Mouse (Mus musculus) neural tube, embryonic 11.5 days (tissue): ENCODE measurements around the gene Gucd1. TPM values are rescaled to one million over a fixed set of nuclear protein-coding genes. Genes with fewer than 3 reads are reported as not detected.
"Not testable (repeated sequence)": the region's sequence is repeated elsewhere in the genome, so short reads cannot be mapped to it uniquely, and the experiment has no call there.

Experiments
- ATAC-seq: fragments of 200-750 bp; cut with Nextera tagmentation; 2 replicates; pipeline ENCODE4 v1.8.0; 2017; ENCODE audit warnings: moderate number of reproducible peaks, mild to moderate bottlenecking, moderate TSS enrichment, moderate library complexity; ENCODE audit not compliant: insufficient read depth, low FRiP score, low TSS enrichment
- DNase-seq: peaks from one replicate; pipeline ENCODE4 v3.0.0-alpha.2; 2015; ENCODE audit warnings: low spot score
- H3K27ac ChIP-seq: fragments of 300-500 bp; sonication (generic); 2 replicates; pipeline ENCODE4 v1.5.1; 2014; ENCODE audit warnings: low read depth, mild to moderate bottlenecking, low read length
- H3K27me3 ChIP-seq: fragments of 300-500 bp; sonication (generic); 2 replicates; pipeline ENCODE4 v1.6.1; 2014; ENCODE audit warnings: mild to moderate bottlenecking, low read length, mixed read lengths; ENCODE audit not compliant: control insufficient read depth, insufficient read depth
- H3K36me3 ChIP-seq: fragments of 300-500 bp; sonication (generic); 2 replicates; pipeline ENCODE4 v1.6.1; 2014; ENCODE audit warnings: mild to moderate bottlenecking, low read length, moderate library complexity, mixed read lengths; ENCODE audit not compliant: control insufficient read depth, insufficient read depth
- H3K4me1 ChIP-seq: fragments of 300-500 bp; sonication (generic); 2 replicates; pipeline ENCODE4 v1.6.1; 2014; ENCODE audit warnings: low read length, mixed read lengths; ENCODE audit not compliant: control insufficient read depth, insufficient read depth
- H3K4me2 ChIP-seq: fragments of 300-500 bp; sonication (generic); 2 replicates; pipeline ENCODE4 v1.6.1; 2014; ENCODE audit warnings: low read depth, mild to moderate bottlenecking, moderate library complexity
- H3K4me3 ChIP-seq: fragments of 300-500 bp; sonication (generic); 2 replicates; pipeline ENCODE4 v1.5.1; 2014; ENCODE audit warnings: low read depth, low read length
- H3K9ac ChIP-seq: fragments of 300-500 bp; sonication (generic); 2 replicates; pipeline ENCODE4 v1.6.1; 2014; ENCODE audit warnings: mild to moderate bottlenecking, low read length
- H3K9me3 ChIP-seq: fragments of 300-500 bp; sonication (generic); 2 replicates; pipeline ENCODE4 v1.6.1; 2016; ENCODE audit warnings: low read length; ENCODE audit not compliant: control insufficient read depth
- WGBS: fragments of 180-500 bp; shearing (Covaris S2); extraction: QIAGEN DNeasy Blood & Tissue Kit; methylation state at CpG from one replicate; pipeline ENCODE4 v1.1.7; 2014; 5-methylcytosine and 5-hydroxymethylcytosine counted together
- polyA plus RNA-seq: library from polyadenylated mRNA; unstranded; fragments of >200 nt; fragmentation: Nextera tagmentation; extraction: Ambion mirVana; gene quantifications from 2 replicates; pipeline ENCODE4 v1.2.1, GENCODE M21; 2014

Gene Gucd1
- polyA plus RNA-seq, 1 experiment from 2014 or later: 33.2 TPM

- H3K4me2 ChIP-seq: no peak overlapping the region
- H3K27ac ChIP-seq: no peak overlapping the region
- H3K9me3 ChIP-seq: no peaks in the 10 kb centered on the region
- no peak for ATAC-seq
- no peak for DNase-seq
- H3K36me3 ChIP-seq: no peaks in the 10 kb centered on the region
- WGBS: 92% methylated on average over 8 of the region's 8 CpGs
- no peak overlapping the region for H3K4me3 ChIP-seq
- no peak overlapping the region for H3K9ac ChIP-seq
- H3K4me1 ChIP-seq: no peaks in the 10 kb centered on the region
- H3K27me3 ChIP-seq: no peaks in the 10 kb centered on the region
These were observed 100.3 kb downstream of the Gucd1 start for GRCm38 (mm10) chr10:75417363-75418042.

DNA sequence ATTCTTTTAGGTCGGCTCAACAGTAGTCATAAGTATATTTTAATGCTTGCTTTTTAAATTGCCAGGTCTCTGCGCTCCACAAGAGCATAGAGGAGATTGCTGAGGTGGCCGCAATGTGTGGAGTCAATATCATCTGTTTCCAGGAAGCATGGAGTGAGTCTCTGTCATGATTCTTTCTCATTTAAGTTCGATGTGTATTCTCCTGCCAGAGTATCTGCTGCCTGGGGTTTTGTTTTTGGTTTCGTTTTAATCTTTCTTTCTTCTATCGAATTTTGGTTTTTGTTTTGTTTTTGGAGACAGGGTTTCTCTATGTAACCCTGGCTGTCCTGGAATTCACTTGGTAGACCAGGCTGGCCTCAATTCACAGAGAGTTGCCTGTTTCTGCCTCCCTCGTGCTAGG lies 102.8 kb downstream of the Gucd1 start:
- Histone ChIP-seq H3K4me2 (no peak overlapping the region), H3K36me3 (no peaks in the 10 kb centered on the region), H3K9ac (no peak overlapping the region), H3K4me1 (no peaks in the 10 kb centered on the region), H3K27ac (no peak overlapping the region), H3K9me3 (no peaks in the 10 kb centered on the region), H3K27me3 (no peaks in the 10 kb centered on the region), H3K4me3 (no peak overlapping the region)
- WGBS: 90% methylated on average over 7 of the region's 7 CpGs
- DNase-seq (no peak), ATAC-seq (no peak)

DNA sequence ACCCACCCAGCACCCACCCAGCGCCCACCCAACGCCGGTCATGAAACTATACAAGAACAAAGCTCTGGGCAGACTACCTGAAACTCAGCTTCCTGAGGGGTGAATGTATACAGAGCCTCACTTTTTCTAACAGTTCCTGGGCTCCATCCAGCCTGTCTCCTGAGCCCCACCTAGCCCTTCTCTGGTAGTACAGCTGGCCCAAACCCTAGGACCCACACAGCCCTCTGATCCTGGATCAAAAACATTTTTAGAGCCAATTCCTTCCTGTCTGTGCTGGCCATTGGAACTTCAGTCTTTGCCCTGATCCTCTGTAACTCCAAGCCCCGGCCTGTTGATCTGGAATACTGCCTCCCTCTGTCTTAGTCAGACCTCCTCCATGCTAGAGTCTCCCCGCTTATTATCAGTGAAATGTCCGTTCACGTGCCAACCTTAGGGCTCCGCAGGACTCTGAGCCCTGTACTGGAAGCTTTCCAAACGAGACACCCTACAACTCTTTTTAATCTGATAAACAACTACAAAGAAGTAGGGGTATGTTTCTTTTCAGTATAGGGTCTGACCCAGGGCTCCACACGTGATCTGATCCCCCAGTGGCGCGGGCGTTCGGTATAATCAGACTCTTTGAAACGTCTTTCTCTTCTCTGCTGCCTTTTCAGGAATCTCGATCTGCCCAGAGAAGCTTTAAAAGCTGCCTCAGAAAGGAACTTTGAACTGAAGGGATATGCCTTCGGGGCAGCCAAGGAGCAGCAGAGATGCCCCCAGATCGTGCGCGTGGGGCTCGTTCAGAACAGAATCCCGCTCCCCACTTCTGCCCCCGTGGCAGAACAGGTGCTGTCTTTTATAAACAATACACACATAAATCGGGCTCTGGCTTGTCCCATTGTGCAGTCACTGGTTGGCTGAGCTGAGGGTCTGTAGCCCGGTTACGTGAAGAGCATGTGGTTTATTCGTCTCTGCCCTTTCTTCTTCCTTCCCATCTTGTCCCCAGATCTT lies 105.4 kb downstream of the Gucd1 start:
- ATAC-seq: no peak
- H3K27me3 ChIP-seq: no peaks in the 10 kb centered on the region
- H3K27ac ChIP-seq: no peak overlapping the region
- DNase-seq: no peak
- no peaks in the 10 kb centered on the region for H3K4me1 ChIP-seq
- H3K36me3 ChIP-seq: no peaks in the 10 kb centered on the region
- H3K9ac ChIP-seq: no peak overlapping the region
- no peak overlapping the region for H3K4me2 ChIP-seq
- H3K9me3 ChIP-seq: no peaks in the 10 kb centered on the region
- 73% methylated on average over 27 of the region's 27 CpGs for WGBS
- no peak overlapping the region for H3K4me3 ChIP-seq

DNA sequence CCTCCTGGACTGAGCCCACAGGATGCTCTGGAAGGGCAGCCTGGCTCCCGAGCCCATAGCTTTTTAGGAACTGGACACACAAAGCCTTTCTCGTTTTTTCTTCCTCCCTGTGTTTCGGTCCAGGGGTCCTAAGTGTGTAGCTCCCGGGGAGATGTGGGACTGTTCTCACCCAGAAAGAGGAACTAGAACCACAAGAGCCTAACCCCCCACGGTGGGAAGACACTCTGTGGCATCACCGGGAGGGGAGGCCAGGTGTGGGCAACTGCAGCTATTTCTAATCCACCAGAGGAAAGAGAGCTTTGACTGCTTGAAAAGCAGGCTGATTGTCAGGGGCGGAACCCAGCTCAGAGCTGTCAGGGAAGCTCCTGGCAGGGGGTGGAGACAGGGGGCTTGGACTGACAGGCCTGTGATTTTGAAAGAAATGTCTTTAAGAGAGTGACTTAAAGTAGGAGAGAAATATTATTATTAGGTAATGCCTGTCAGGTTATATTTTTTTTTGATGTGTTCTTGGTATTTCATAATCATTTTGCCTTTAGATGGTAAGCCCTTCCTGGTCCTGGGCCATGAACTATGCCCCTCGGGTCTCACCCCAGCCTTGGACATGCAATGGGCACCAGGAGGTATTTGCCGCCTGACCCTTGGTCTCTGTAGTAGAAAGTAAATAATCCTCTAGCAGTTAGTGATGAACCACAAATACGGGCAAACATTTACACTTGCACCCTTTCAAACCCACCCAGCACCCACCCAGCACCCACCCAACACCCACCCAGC lies 106.2 kb downstream of the Gucd1 start:
- H3K9ac ChIP-seq, H3K4me2 ChIP-seq, H3K9me3 ChIP-seq, H3K4me1 ChIP-seq, ATAC-seq, DNase-seq, H3K27me3 ChIP-seq, H3K4me3 ChIP-seq, H3K36me3 ChIP-seq, H3K27ac ChIP-seq: not testable (repeated sequence)
- 38% methylated on average over 8 of the region's 10 CpGs for WGBS

DNA sequence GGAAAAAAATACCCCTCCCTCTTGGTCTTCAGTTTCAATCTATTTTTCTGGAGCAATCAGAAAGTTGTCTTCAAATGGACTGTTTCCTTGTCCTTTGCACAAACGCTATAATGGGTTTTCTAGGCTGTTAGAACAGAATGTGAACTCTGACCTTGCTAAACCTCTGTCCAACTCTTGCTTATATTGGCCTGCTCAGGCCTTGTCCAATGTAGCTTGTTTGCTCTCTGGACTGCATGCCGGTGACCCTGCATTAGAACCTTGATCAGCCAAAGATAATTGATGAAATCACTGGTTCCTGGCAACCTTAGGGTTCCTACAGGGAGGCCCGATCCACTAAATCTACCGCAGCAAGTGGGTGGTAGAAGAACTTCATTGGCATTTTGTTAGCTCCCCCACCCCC lies 110.0 kb downstream of the Gucd1 start:
- ATAC-seq: no peak
- 82% methylated on average over 4 of the region's 4 CpGs for WGBS

DNA sequence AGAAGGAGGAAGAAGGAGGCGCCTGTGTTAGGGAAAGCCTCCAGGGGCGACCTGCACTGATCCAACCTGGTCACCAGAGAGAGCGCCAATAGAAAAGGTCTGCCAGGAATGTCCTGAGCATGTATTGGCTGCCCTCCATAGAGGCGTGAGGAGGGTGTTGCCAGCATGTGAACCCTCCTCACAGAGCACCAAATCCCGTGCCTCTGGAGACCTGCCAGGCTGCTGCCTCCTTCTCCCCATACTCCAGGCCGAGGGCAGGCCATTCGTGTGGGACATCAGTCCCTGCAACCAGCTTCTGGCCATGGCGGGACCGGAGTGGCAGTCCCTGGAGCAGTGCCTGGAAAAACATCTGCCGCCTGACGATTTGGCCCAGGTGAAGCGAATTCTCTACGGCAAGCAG lies 111.0 kb downstream of the Gucd1 start:
- Histone ChIP-seq H3K27me3 (no peaks in the 10 kb centered on the region), H3K36me3 (no peaks in the 10 kb centered on the region), H3K9me3 (no peaks in the 10 kb centered on the region), H3K4me3 (no peak overlapping the region), H3K4me1 (no peaks in the 10 kb centered on the region), H3K27ac (no peak overlapping the region), H3K4me2 (no peak overlapping the region), H3K9ac (no peak overlapping the region)
- ATAC-seq (no peak), DNase-seq (no peak)
- WGBS: 49% methylated on average over 13 of the region's 13 CpGs

More for the DNA sequence above, 110.0 kb downstream of the Gucd1 start:
- Histone ChIP-seq H3K4me1 (no peaks in the 10 kb centered on the region), H3K4me3 (no peak overlapping the region), H3K9me3 (no peaks in the 10 kb centered on the region), H3K9ac (no peak overlapping the region), H3K4me2 (no peak overlapping the region), H3K36me3 (no peaks in the 10 kb centered on the region), H3K27ac (no peak overlapping the region), H3K27me3 (no peaks in the 10 kb centered on the region)
- no peak for DNase-seq

DNA sequence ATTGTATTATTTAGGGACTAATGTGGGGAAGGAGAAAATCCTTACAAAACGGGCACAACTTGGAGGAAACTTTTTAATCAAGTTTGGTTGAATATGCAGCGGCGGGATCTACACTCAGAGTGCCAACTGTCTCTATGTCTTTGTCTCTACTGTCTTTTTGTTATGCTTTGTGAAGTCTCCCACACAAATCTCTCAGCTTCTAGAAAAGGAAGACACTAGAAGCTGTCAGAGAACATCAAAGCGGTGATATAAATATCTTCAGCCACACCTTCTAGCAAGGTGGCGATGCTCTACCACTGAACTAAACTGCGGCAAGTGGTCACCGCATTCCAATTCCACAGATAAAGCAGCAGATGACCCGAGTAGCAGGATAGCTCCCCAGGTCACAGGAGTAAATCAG lies 111.9 kb downstream of the Gucd1 start:
- H3K4me1 ChIP-seq: no peaks in the 10 kb centered on the region
- H3K36me3 ChIP-seq: no peaks in the 10 kb centered on the region

DNA sequence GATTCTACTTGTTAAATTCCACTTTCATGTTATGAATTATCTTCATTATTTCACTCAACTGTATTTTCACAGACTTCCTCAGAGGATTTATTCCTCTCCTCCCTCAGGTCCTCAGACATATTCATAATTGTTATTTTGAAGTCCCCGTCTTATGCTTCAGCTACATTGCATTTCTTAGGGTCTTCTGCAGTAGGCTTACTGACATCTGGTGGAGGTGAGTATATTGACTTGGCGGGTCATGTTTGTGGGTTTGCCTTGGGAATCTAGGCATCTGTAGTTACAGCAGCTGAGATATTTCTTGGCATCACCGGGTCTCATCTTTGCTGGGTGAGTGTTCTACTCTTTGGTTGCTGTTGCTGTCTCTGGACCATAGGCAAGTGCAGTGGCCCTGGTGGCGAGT lies 116.8 kb downstream of the Gucd1 start, which contains the start of gene Upb1:
Gene Upb1 (plus strand): TSS at position 158 of the 400 bp plus-strand sequence.
- 83% methylated on average over 4 of the region's 4 CpGs for WGBS
- H3K36me3 ChIP-seq: no peaks in the 10 kb centered on the region
- H3K4me1 ChIP-seq: no peaks in the 10 kb centered on the region
- no peaks in the 10 kb centered on the region for H3K27me3 ChIP-seq
- H3K9me3 ChIP-seq: no peaks in the 10 kb centered on the region
- no peak within 1 kb of the TSS for H3K27ac ChIP-seq
- DNase-seq: no peak
- no peak for ATAC-seq
- no peak within 1 kb of the TSS for H3K9ac ChIP-seq
- no peak within 1 kb of the TSS for H3K4me2 ChIP-seq
- no peak within 1 kb of the TSS for H3K4me3 ChIP-seq

More for the DNA sequence above, 111.9 kb downstream of the Gucd1 start:
- ATAC-seq (no peak), DNase-seq (no peak)
- no peaks in the 10 kb centered on the region for H3K27me3 ChIP-seq
- no peak overlapping the region for H3K4me2 ChIP-seq
- no peaks in the 10 kb centered on the region for H3K9me3 ChIP-seq
- H3K9ac ChIP-seq: no peak overlapping the region
- H3K27ac ChIP-seq: no peak overlapping the region
- no peak overlapping the region for H3K4me3 ChIP-seq
- WGBS: 91% methylated on average over 8 of the region's 8 CpGs
